8 mouse cellular contexts compared by ENCODE assay signal in genomic region chr2:25400764-25401163, GRCm38 (mm10). TPM values are rescaled to one million over a fixed set of nuclear protein-coding genes. Genes with fewer than 3 reads are reported as not detected.
A peak's percentile ranks its signal among the peaks of the same experiment; 100 is the strongest.
DNase-seq lines count a peak whose midpoint lies in the region; ATAC-seq and TF ChIP-seq lines count a peak whose summit lies in the region.

No protein-coding gene starts in this region.

- H3K4me1 ChIP-seq in spleen, adult 2 months (ENCODE audit: control insufficient read depth, insufficient read depth, insufficient read length), result peaks cover 8% of the 10 kb centered on the region; the same call in 1 of the 2 replicates
- H3K4me1 ChIP-seq in cortical plate, adult 2 months (ENCODE audit: control insufficient read depth, insufficient read depth, low read length), result peaks cover 7% of the 10 kb centered on the region
- H3K4me1 ChIP-seq in heart, adult 2 months (ENCODE audit: control insufficient read depth, insufficient read depth, low read length), result peaks cover 7% of the 10 kb centered on the region
- H3K4me1 ChIP-seq in kidney, adult 2 months (ENCODE audit: control insufficient read depth, insufficient read depth, low read length), result peaks cover 4% of the 10 kb centered on the region; the same call in 1 of the 2 replicates
- H3K4me1 ChIP-seq in lung, embryonic 15.5 days, result peaks cover 12% of the 10 kb centered on the region

- no peak for TF ChIP-seq POLR2A in spleen, adult 2 months (IDR thresholded peaks at IDR 0.05; ENCODE audit: low read depth, low read length)
- TF ChIP-seq POLR2A in cortical plate, adult 2 months (IDR thresholded peaks at IDR 0.05; ENCODE audit: extremely low read depth, insufficient read depth, low read length), result no peak
- TF ChIP-seq POLR2A in heart, adult 2 months (IDR thresholded peaks at IDR 0.05; ENCODE audit: insufficient read depth, low read depth, low read length), result no peak
- no peak for TF ChIP-seq POLR2A in kidney, adult 2 months (IDR thresholded peaks at IDR 0.05; ENCODE audit: low read depth, low read length)

- peak overlapping the region; percentile 30 for H3K9ac ChIP-seq in heart, adult 2 months (ENCODE audit: low read depth, low read length)
- H3K9ac ChIP-seq in lung, embryonic 15.5 days, result no peak overlapping the region

- no peaks in the 10 kb centered on the region for H3K36me3 ChIP-seq in spleen, adult 2 months (ENCODE audit: control insufficient read depth, insufficient read depth, low read length)
- no peaks in the 10 kb centered on the region for H3K36me3 ChIP-seq in heart, adult 2 months (ENCODE audit: control insufficient read depth, insufficient read depth, low read length)
- no peaks in the 10 kb centered on the region for H3K36me3 ChIP-seq in kidney, adult 2 months (ENCODE audit: control insufficient read depth, insufficient read depth, low read length)
- no peaks in the 10 kb centered on the region for H3K36me3 ChIP-seq in lung, embryonic 15.5 days

- DNase-seq in spleen, adult 2 months (ENCODE audit: low read depth in 1 of 2, low spot score in 2 of 2), result peak in 1 of 2 experiments; percentile 19
- no peak for DNase-seq in spleen, adult 12 weeks (ENCODE audit: low spot score)
- peak; percentile 78 to 80 for DNase-seq in heart, adult 2 months
- DNase-seq in kidney, adult 2 months, result peak; percentile 78
- peak; percentile 73 for DNase-seq in retina, postnatal 1 day

- no peak overlapping the region for H3K4me3 ChIP-seq in spleen, adult 2 months (ENCODE audit: extremely low read depth, insufficient read depth, insufficient read length)
- H3K4me3 ChIP-seq in cortical plate, adult 2 months (ENCODE audit: insufficient read depth, low read length), result peak overlapping the region; percentile 3; the same call in 1 of the 2 replicates
- H3K4me3 ChIP-seq in heart, adult 2 months, result peak overlapping the region; percentile 29
- no peak overlapping the region for H3K4me3 ChIP-seq in kidney, adult 2 months (ENCODE audit: insufficient read depth, low read depth, low read length)
- H3K4me3 ChIP-seq in lung, embryonic 15.5 days, result no peak overlapping the region

- no peak for ATAC-seq in lung, embryonic 15.5 days (ENCODE audit: borderline replicate concordance, extremely low read depth, low FRiP score, low TSS enrichment)
- ATAC-seq in monocyte, adult 5-6 weeks (replicated peaks; ENCODE audit: insufficient number of reproducible peaks, low FRiP score, low TSS enrichment, poor library complexity, severe bottlenecking), result no peak

- TF ChIP-seq CTCF in spleen, adult 2 months (IDR thresholded peaks at IDR 0.05; ENCODE audit: extremely low read depth, insufficient read depth, insufficient read length, insufficient replicate concordance), result peak; percentile 48; the same call in 1 of the 2 replicates
- TF ChIP-seq CTCF in cortical plate, adult 2 months (IDR thresholded peaks at IDR 0.05; ENCODE audit: extremely low read depth, insufficient read depth, low read length), result peak; percentile 51
- TF ChIP-seq CTCF in heart, adult 2 months (IDR thresholded peaks at IDR 0.05), result peak; percentile 90
- peak; percentile 70 for TF ChIP-seq CTCF in kidney, adult 2 months (conservative IDR thresholded peaks at IDR 0.05; ENCODE audit: insufficient read depth, insufficient read length, low read depth, low read length)

- H3K27me3 ChIP-seq in spleen, adult 2 months (ENCODE audit: control insufficient read depth, insufficient read depth, low read length), result peaks cover 15% of the 10 kb centered on the region
- H3K27me3 ChIP-seq in heart, adult 2 months (ENCODE audit: control insufficient read depth, insufficient read depth, low read length), result no peaks in the 10 kb centered on the region
- H3K27me3 ChIP-seq in kidney, adult 2 months (replicated peaks; ENCODE audit: control insufficient read depth, insufficient read depth, low read length), result no peaks in the 10 kb centered on the region
- H3K27me3 ChIP-seq in lung, embryonic 15.5 days, result peaks cover 90% of the 10 kb centered on the region

- intact Hi-C loops in heart, adult 2 months (cut with DNase I), result loop anchor here (5.0 kb wide), 1 partner anchor 33 kb away; the partner anchor contains the start of gene Uap1l1

- no peak overlapping the region for H3K27ac ChIP-seq in spleen, adult 2 months (ENCODE audit: insufficient read depth, low read length)
- no peak overlapping the region for H3K27ac ChIP-seq in cortical plate, adult 2 months (ENCODE audit: insufficient read depth, low read length)
- peak overlapping the region; percentile 64 for H3K27ac ChIP-seq in heart, adult 2 months
- no peak overlapping the region for H3K27ac ChIP-seq in kidney, adult 2 months (ENCODE audit: insufficient read depth, low read depth, low read length)
- no peak overlapping the region for H3K27ac ChIP-seq in lung, embryonic 15.5 days

- TF ChIP-seq EP300 in heart, adult 2 months (IDR thresholded peaks at IDR 0.05; ENCODE audit: insufficient read depth, low read depth, low read length), result no peak

- peak overlapping the region; percentile 26 for H3K4me2 ChIP-seq in lung, embryonic 15.5 days

- WGBS in spleen, adult 2 months, result 7% methylated on average over 17 of the region's 17 CpGs
- WGBS in heart, adult 2 months, result 4% methylated on average over 17 of the region's 17 CpGs
- WGBS in kidney, adult 2 months, result 3% methylated on average over 17 of the region's 17 CpGs
- WGBS in lung, embryonic 15.5 days, result 3% methylated on average over 17 of the region's 17 CpGs

- no peaks in the 10 kb centered on the region for H3K9me3 ChIP-seq in lung, embryonic 15.5 days

- H3K79me2 ChIP-seq in heart, adult 2 months (replicated peaks; ENCODE audit: control insufficient read depth, insufficient read depth, low read length), result no peaks in the 10 kb centered on the region

RNA-seq across cellular contexts. Expression of gene Npdc1, which starts 1.6 kb away (rescaled TPM):
- 31.0 and 36.5 TPM in 2 replicates for polyA plus RNA-seq in spleen, adult 2 months (2012; rRNA removed)
- polyA plus RNA-seq in cortical plate, adult 2 months (2012; rRNA removed), result 435 and 468 TPM in 2 replicates
- 10 to 100 TPM; 21.3 to 30.4 TPM for total RNA-seq in heart, adult 2 months (2021)
- polyA plus RNA-seq in heart, adult 2 months (2012; rRNA removed), result 47.8 and 52.2 TPM in 2 replicates
- polyA plus RNA-seq in kidney, adult 2 months (2012; rRNA removed), result 73.7 and 99.5 TPM in 2 replicates
- polyA plus RNA-seq in lung, embryonic 15.5 days (2015; fragmentation: Nextera tagmentation; extraction: Ambion mirVana), result 27.5 and 28.7 TPM in 2 replicates
- total RNA-seq in monocyte, adult 5-6 weeks (2017), result not detected in 3 replicates

RNA-seq across cellular contexts. Expression of gene Entpd2, which starts 5.1 kb away (rescaled TPM):
- 5.0 and 5.9 TPM in 2 replicates for polyA plus RNA-seq in spleen, adult 2 months (2012; rRNA removed)
- polyA plus RNA-seq in cortical plate, adult 2 months (2012; rRNA removed), result 15.8 and 19.0 TPM in 2 replicates
- 10 to 100 TPM; 11.1 to 13.5 TPM for total RNA-seq in heart, adult 2 months (2021)
- polyA plus RNA-seq in heart, adult 2 months (2012; rRNA removed), result 36.3 and 37.1 TPM in 2 replicates
- 18.8 and 23.8 TPM in 2 replicates for polyA plus RNA-seq in kidney, adult 2 months (2012; rRNA removed)
- 2.1 and 3.6 TPM in 2 replicates for polyA plus RNA-seq in lung, embryonic 15.5 days (2015; fragmentation: Nextera tagmentation; extraction: Ambion mirVana)
- total RNA-seq in monocyte, adult 5-6 weeks (2017), result not detected in 3 replicates

RNA-seq across cellular contexts. Expression of gene Fut7, which starts 22.3 kb away (rescaled TPM):
- polyA plus RNA-seq in spleen, adult 2 months (2012; rRNA removed), result 2.4 and 3.7 TPM in 2 replicates
- polyA plus RNA-seq in cortical plate, adult 2 months (2012; rRNA removed), result 0.38 and 0.48 TPM in 2 replicates
- under 1 TPM in 1 of 2 experiments, not detected in 1; 0.11 TPM for total RNA-seq in heart, adult 2 months (2021)
- 0.43 TPM in 1 of 2 replicates, not detected in the other for polyA plus RNA-seq in heart, adult 2 months (2012; rRNA removed)
- 0.19 and 0.80 TPM in 2 replicates for polyA plus RNA-seq in kidney, adult 2 months (2012; rRNA removed)
- 0.11 TPM in 1 of 2 replicates, not detected in the other for polyA plus RNA-seq in lung, embryonic 15.5 days (2015; fragmentation: Nextera tagmentation; extraction: Ambion mirVana)
- 8.9 to 13.9 TPM (median 11.0 TPM) in 3 replicates for total RNA-seq in monocyte, adult 5-6 weeks (2017)

RNA-seq across cellular contexts. Expression of gene Abca2, which starts 27.7 kb away (rescaled TPM):
- polyA plus RNA-seq in spleen, adult 2 months (2012; rRNA removed), result 61.1 and 67.6 TPM in 2 replicates
- 105 and 109 TPM in 2 replicates for polyA plus RNA-seq in cortical plate, adult 2 months (2012; rRNA removed)
- 10 to 100 TPM; 36.1 to 41.1 TPM for total RNA-seq in heart, adult 2 months (2021)
- 43.4 and 44.2 TPM in 2 replicates for polyA plus RNA-seq in heart, adult 2 months (2012; rRNA removed)
- 51.0 and 64.0 TPM in 2 replicates for polyA plus RNA-seq in kidney, adult 2 months (2012; rRNA removed)
- 4.5 and 4.8 TPM in 2 replicates for polyA plus RNA-seq in lung, embryonic 15.5 days (2015; fragmentation: Nextera tagmentation; extraction: Ambion mirVana)
- 16.8 to 46.8 TPM (median 17.5 TPM) in 3 replicates for total RNA-seq in monocyte, adult 5-6 weeks (2017)

RNA-seq across cellular contexts. Expression of gene Sapcd2, which starts 28.6 kb away (rescaled TPM):
- polyA plus RNA-seq in spleen, adult 2 months (2012; rRNA removed), result 6.7 and 9.4 TPM in 2 replicates
- polyA plus RNA-seq in cortical plate, adult 2 months (2012; rRNA removed), result 4.0 and 4.4 TPM in 2 replicates
- total RNA-seq in heart, adult 2 months (2021), result not detected
- 0.20 and 0.26 TPM in 2 replicates for polyA plus RNA-seq in heart, adult 2 months (2012; rRNA removed)
- polyA plus RNA-seq in kidney, adult 2 months (2012; rRNA removed), result 0.20 and 0.34 TPM in 2 replicates
- 42.2 and 45.2 TPM in 2 replicates for polyA plus RNA-seq in lung, embryonic 15.5 days (2015; fragmentation: Nextera tagmentation; extraction: Ambion mirVana)
- total RNA-seq in monocyte, adult 5-6 weeks (2017), result 4.3 TPM in 1 of 3 replicates, not detected in the others

Comparison
In these comparisons a context has a peak if more than half of its experiments do, and no peak if none do; other contexts are left out.
1. H3K4me3 ChIP-seq: peak in cortical plate, adult 2 months (single experiment) and heart, adult 2 months (single experiment); none in spleen, adult 2 months (single experiment), kidney, adult 2 months (single experiment) and lung, embryonic 15.5 days (single experiment).
2. Peak in every context shown above with its lines, with median percentiles within 50 percentile points of each other: CTCF ChIP-seq.